Mouse (Mus musculus) hindbrain, postnatal 0 days (tissue): ENCODE measurements around the gene Plk5. TPM values are rescaled to one million over a fixed set of nuclear protein-coding genes. Genes with fewer than 3 reads are reported as not detected.

Experiments
- ATAC-seq: fragments of 200-750 bp; cut with Nextera tagmentation; 2 replicates; pipeline ENCODE4 v1.8.0; 2017; ENCODE audit warnings: mild to moderate bottlenecking, moderate TSS enrichment, moderate library complexity
- DNase-seq: peaks from one replicate; pipeline ENCODE4 v3.0.0-alpha.2; 2015; ENCODE audit warnings: low spot score
- H3K27ac ChIP-seq: fragments of 300-500 bp; sonication (generic); 2 replicates; pipeline ENCODE4 v1.5.1; 2014; ENCODE audit warnings: mild to moderate bottlenecking
- H3K27me3 ChIP-seq: fragments of 300-500 bp; sonication (generic); 2 replicates; pipeline ENCODE4 v1.6.1; 2014; ENCODE audit warnings: low read length, mixed read lengths; ENCODE audit not compliant: insufficient read depth
- H3K36me3 ChIP-seq: fragments of 300-500 bp; sonication (generic); 2 replicates; pipeline ENCODE4 v1.6.1; 2014; ENCODE audit warnings: low read length, mixed read lengths; ENCODE audit not compliant: insufficient read depth
- H3K4me1 ChIP-seq: fragments of 300-500 bp; sonication (generic); 2 replicates; pipeline ENCODE4 v1.6.1; 2014; ENCODE audit warnings: antibody characterized with exemption, low read length, mixed read lengths; ENCODE audit not compliant: insufficient read depth
- H3K4me2 ChIP-seq: fragments of 300-500 bp; sonication (generic); 2 replicates; pipeline ENCODE4 v1.6.1; 2014; ENCODE audit warnings: low read depth, mild to moderate bottlenecking, low read length, moderate library complexity, mixed read lengths
- H3K4me3 ChIP-seq: fragments of 300-500 bp; sonication (generic); 2 replicates; pipeline ENCODE4 v1.5.1; 2014; ENCODE audit warnings: low read length
- H3K9ac ChIP-seq: fragments of 300-500 bp; sonication (generic); replicated peaks from 2 replicates; pipeline ENCODE4 v1.6.1; 2014; ENCODE audit warnings: mild to moderate bottlenecking, low read length, moderate library complexity, mixed read lengths
- H3K9me3 ChIP-seq: fragments of 300-500 bp; sonication (generic); 2 replicates; pipeline ENCODE4 v1.6.1; 2016; ENCODE audit warnings: low read length, mixed read lengths
- CTCF ChIP-seq: IDR thresholded peaks from 2 replicates; pipeline ENCODE4 v1.5.1; 2016; ENCODE audit warnings: antibody characterized with exemption, control low read depth, low read depth
- WGBS: fragments of 180-500 bp; shearing (Covaris S2); extraction: QIAGEN DNeasy Blood & Tissue Kit; methylation state at CpG from one replicate; pipeline ENCODE4 v1.1.7; 2014; 5-methylcytosine and 5-hydroxymethylcytosine counted together
- polyA plus RNA-seq: library from polyadenylated mRNA; unstranded; fragments of >200 nt; fragmentation: Nextera tagmentation; extraction: Ambion mirVana; gene quantifications from 2 replicates; pipeline ENCODE4 v1.2.1, GENCODE M21; 2015
- total RNA-seq: library from RNA; depleted of rRNA; stranded (reverse); fragments of >200 nt; gene quantifications from 2 replicates; pipeline ENCODE4 v1.2.3, GENCODE M21; 2014

The Plk5 gene
- total and polyA plus RNA-seq, 2 experiments from 2014 or later: 8.9 to 15.7 TPM

DNA sequence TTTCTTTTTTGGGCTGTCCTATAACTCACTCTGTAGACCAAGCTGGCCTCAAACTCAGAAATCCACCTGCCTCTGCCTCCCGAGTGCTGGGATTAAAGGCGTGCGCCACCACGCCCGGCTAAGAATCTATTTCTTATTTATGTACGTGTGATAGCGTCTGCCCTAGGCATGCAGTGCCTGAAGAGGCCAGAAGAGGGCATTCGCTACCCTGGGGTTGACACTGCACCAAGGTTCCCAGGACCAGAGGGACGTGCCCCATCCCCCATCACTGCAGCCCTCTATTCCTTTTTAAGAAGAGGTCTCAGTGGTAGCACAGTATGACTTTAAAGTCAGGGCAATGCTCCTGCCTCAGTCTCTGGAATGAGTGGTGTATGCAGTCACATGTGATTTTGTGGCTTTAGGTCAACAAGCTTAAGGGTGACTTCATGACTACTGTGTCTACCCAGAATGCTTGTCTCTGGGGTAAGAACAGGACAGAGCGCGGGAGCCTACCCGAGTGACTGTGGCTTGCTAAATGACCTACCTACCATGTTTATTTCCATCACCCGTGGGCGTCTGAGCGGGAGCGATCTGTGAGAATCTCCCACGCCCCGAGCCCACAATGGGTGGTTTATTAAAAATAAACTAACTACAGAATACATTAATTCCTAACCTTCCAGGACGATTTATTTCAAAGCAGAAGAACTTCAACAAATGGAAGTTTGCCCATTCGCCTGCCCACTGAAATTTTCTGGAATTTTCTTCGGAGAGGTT, 13.9 kb downstream of the Plk5 start:
- WGBS: 78% methylated on average over 21 of the region's 21 CpGs
- Histone ChIP-seq H3K36me3 (no peaks in the 10 kb centered on the region), H3K9ac (no peak overlapping the region), H3K4me3 (no peak overlapping the region), H3K4me1 (no peaks in the 10 kb centered on the region), H3K4me2 (no peak overlapping the region), H3K27ac (no peak overlapping the region), H3K9me3 (no peaks in the 10 kb centered on the region), H3K27me3 (no peaks in the 10 kb centered on the region)
- no peak for TF ChIP-seq CTCF
- no peak for ATAC-seq
- no peak for DNase-seq

- peak; percentile 89 for DNase-seq
- TF ChIP-seq CTCF: no peak
- no peaks in the 10 kb centered on the region for H3K36me3 ChIP-seq
- no peaks in the 10 kb centered on the region for H3K9me3 ChIP-seq
- peak; percentile 90 for ATAC-seq
- 3% methylated on average over 12 of the region's 12 CpGs for WGBS
- H3K9ac ChIP-seq: no peak overlapping the region
- peak overlapping the region; percentile 14 for H3K4me3 ChIP-seq
- no peaks in the 10 kb centered on the region for H3K4me1 ChIP-seq
- no peaks in the 10 kb centered on the region for H3K27me3 ChIP-seq
- peak overlapping the region; percentile 54 for H3K27ac ChIP-seq
- peak overlapping the region; percentile 41 for H3K4me2 ChIP-seq
Observed at GRCm38 (mm10) chr10:80371411-80371966, 15.2 kb downstream of the Plk5 start.

DNA sequence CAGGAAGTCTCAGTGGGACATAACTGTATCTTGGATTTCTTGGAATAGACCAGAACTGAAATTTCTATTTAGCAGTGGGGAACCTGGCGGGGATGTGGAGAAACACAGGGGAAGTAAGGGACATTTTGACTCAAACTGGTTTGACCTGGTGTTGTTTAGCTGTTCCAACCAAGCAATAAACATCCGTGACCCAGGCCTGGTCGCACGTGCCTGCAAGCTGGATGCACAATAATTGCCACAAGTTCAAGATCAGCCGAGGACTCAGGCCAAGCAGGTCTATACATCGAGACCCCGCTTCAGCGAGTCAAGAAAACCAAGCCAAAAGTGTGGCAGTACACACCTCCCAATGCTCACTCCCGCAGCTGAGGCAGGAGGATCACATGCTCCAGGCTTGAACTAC, 15.7 kb downstream of the Plk5 start:
- 47% methylated on average over 9 of the region's 9 CpGs for WGBS
- no peak for ATAC-seq
- TF ChIP-seq CTCF: no peak
- Histone ChIP-seq H3K4me1 (no peaks in the 10 kb centered on the region), H3K4me2 (peak overlapping the region; percentile 41), H3K9me3 (no peaks in the 10 kb centered on the region), H3K27ac (peak overlapping the region; percentile 54), H3K27me3 (no peaks in the 10 kb centered on the region), H3K36me3 (no peaks in the 10 kb centered on the region), H3K4me3 (peak overlapping the region; percentile 14; the same call in 1 of the 2 replicates), H3K9ac (no peak overlapping the region)
- DNase-seq: no peak

- Histone ChIP-seq H3K9ac (no peak overlapping the region; the same call in 1 of the 2 replicates), H3K27ac (no peak overlapping the region), H3K9me3 (no peaks in the 10 kb centered on the region), H3K4me1 (no peaks in the 10 kb centered on the region), H3K4me3 (no peak overlapping the region), H3K27me3 (no peaks in the 10 kb centered on the region), H3K36me3 (no peaks in the 10 kb centered on the region), H3K4me2 (no peak overlapping the region)
- ATAC-seq (no peak), DNase-seq (no peak)
- no peak for TF ChIP-seq CTCF
- 71% methylated on average over 6 of the region's 6 CpGs for WGBS
Observed at GRCm38 (mm10) chr10:80372706-80373105, 16.4 kb downstream of the Plk5 start.

DNA sequence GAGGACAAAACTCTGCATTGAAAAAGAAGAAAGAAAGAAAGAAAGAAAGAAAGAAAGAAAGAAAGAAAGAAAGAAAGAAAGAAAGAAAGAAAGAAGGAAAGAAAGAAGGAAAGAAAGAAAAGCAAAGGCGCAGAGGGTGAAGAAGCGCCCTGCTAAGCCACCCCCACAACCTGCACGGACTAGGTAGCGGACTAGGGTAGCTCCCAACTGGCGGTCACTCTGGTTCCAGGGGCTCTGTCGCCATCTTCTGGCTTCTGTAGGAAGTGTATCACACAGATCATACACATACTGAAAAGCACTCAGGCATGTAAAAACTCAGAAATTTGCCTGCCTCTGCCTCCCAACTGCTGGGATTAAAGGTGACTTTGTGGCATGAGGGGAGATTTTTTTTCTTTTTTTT, 17.8 kb downstream of the Plk5 start:
- Histone ChIP-seq H3K36me3 (no peaks in the 10 kb centered on the region), H3K4me2 (no peak overlapping the region), H3K27ac (no peak overlapping the region), H3K9ac (no peak overlapping the region), H3K4me3 (no peak overlapping the region), H3K9me3 (no peaks in the 10 kb centered on the region), H3K4me1 (no peaks in the 10 kb centered on the region), H3K27me3 (no peaks in the 10 kb centered on the region)
- ATAC-seq: no peak
- 22% methylated on average over 6 of the region's 6 CpGs for WGBS
- peak; percentile 72 for TF ChIP-seq CTCF
- DNase-seq: peak; percentile 74

DNA sequence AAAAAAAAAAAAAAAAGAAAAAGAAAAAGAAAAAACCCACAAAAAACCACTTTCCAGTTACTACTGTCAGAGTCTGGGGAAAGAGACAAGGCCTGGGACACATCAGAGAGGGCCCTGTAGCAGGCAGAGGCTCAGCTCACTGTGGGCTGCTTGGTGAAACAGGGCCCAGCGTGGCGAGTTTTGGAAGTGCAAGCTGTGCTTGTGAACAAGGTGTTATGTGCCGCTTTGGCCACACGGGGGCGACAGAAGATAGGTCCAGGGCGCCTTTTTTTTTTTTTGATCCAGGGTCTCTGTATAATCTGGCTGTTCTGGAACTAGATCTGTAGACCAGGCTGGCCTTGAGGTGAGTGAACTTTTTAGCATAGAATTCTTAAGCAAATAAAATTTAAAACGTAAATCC, 19.9 kb downstream of the Plk5 start:
- DNase-seq (peak; percentile 97), ATAC-seq (peak; percentile 58)
- Histone ChIP-seq H3K36me3 (peaks cover 15% of the 10 kb centered on the region), H3K27ac (no peak overlapping the region), H3K4me1 (no peaks in the 10 kb centered on the region), H3K4me3 (no peak overlapping the region), H3K27me3 (no peaks in the 10 kb centered on the region), H3K9me3 (no peaks in the 10 kb centered on the region), H3K9ac (no peak overlapping the region), H3K4me2 (no peak overlapping the region)
- peak; percentile 96 for TF ChIP-seq CTCF
- 1% methylated on average over 7 of the region's 7 CpGs for WGBS

DNA sequence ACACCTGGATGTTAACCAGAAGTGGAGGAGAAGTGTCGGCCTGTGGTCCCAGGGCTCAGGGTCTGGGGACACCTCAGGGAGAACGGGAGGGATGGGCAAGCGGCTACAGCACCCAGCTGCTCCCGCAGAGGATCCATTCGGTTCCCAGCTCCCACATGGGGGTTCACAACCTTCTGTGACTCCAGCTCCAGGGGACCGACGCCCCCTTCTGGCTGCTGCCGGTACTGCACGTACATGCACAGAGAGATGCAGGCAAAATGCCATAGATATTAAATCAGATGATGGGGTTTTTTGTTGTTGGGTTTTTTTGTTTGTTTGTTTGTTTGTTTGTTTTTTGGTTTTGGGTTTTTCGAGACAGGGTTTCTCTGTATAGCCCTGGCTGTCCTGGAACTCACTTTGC, 21.5 kb downstream of the Plk5 start:
- Histone ChIP-seq H3K4me2 (no peak overlapping the region), H3K27ac (no peak overlapping the region), H3K36me3 (peaks cover 28% of the 10 kb centered on the region), H3K4me1 (no peaks in the 10 kb centered on the region), H3K27me3 (no peaks in the 10 kb centered on the region), H3K9ac (no peak overlapping the region), H3K9me3 (no peaks in the 10 kb centered on the region), H3K4me3 (no peak overlapping the region)
- no peak for ATAC-seq
- no peak for DNase-seq
- peak; percentile 75 for TF ChIP-seq CTCF
- 49% methylated on average over 10 of the region's 10 CpGs for whole genome bisulfite sequencing
